Mouse (Mus musculus) G1E (cell line): ENCODE measurements around the gene Med24.

Experiments used
- CTCF ChIP-seq: IDR thresholded peaks from 2 replicates; pipeline ENCODE4 v1.5.1; 2012; ENCODE audit warnings: low read depth, low read length, inconsistent platforms, mixed read lengths
- GATA1 ChIP-seq: IDR thresholded peaks from 2 replicates; pipeline ENCODE4 v1.6.1; 2012; ENCODE audit warnings: borderline replicate concordance, low read length, inconsistent platforms, mixed read lengths
- POLR2AphosphoS5 ChIP-seq: IDR thresholded peaks from 2 replicates; pipeline ENCODE4 v1.6.1; 2012; ENCODE audit warnings: low read depth, low read length, inconsistent platforms; ENCODE audit not compliant: insufficient replicate concordance
- TAL1 ChIP-seq: conservative IDR thresholded peaks from 2 replicates; pipeline ENCODE4 v1.6.1; 2012; ENCODE audit warnings: low read depth, low read length, inconsistent platforms, mixed read lengths

- no peak for TF ChIP-seq CTCF
- TF ChIP-seq POLR2AphosphoS5 = no peak
- no peak for TF ChIP-seq GATA1
- no peak for TF ChIP-seq TAL1
These were observed 33.8 kb downstream of the Med24 start for GRCm38 (mm10) chr11:98695408-98695807.
